Mouse (Mus musculus) kidney, embryonic 16.5 days (tissue): ENCODE measurements at regions not wholly inside any gene's neighbourhood (a gene's known extent, or its start where the extent isn't known, plus 50 kb on each side); places are given as distances from the start of the nearest gene placed in this dataset.

Experiments used
- ATAC-seq: fragments of 200-750 bp; cut with Nextera tagmentation; 2 replicates; pipeline ENCODE4 v1.8.0; 2017; ENCODE audit warnings: moderate TSS enrichment; ENCODE audit not compliant: low FRiP score, low TSS enrichment
- H3K27ac ChIP-seq: fragments of 300-500 bp; sonication (generic); 2 replicates; pipeline ENCODE4 v1.5.1; 2014; ENCODE audit warnings: low read length
- H3K27me3 ChIP-seq: fragments of 300-500 bp; sonication (generic); 2 replicates; pipeline ENCODE4 v1.6.1; 2014; ENCODE audit warnings: low read length, control low read depth, mixed read lengths; ENCODE audit not compliant: insufficient read depth
- H3K36me3 ChIP-seq: fragments of 300-500 bp; sonication (generic); 2 replicates; pipeline ENCODE4 v1.6.1; 2014; ENCODE audit warnings: low read length, control low read depth, mixed read lengths; ENCODE audit not compliant: insufficient read depth
- H3K4me1 ChIP-seq: fragments of 300-500 bp; sonication (generic); 2 replicates; pipeline ENCODE4 v1.6.1; 2014; ENCODE audit warnings: low read length, control low read depth, mixed read lengths; ENCODE audit not compliant: insufficient read depth
- H3K4me2 ChIP-seq: fragments of 300-500 bp; sonication (generic); replicated peaks from 2 replicates; pipeline ENCODE4 v1.6.1; 2014; ENCODE audit warnings: low read depth, low read length
- H3K4me3 ChIP-seq: fragments of 300-500 bp; sonication (generic); 2 replicates; pipeline ENCODE4 v1.5.1; 2014; ENCODE audit warnings: mild to moderate bottlenecking, low read length
- H3K9ac ChIP-seq: fragments of 300-500 bp; sonication (generic); replicated peaks from 2 replicates; pipeline ENCODE4 v1.6.1; 2014; ENCODE audit warnings: low read length
- H3K9me3 ChIP-seq: fragments of 300-500 bp; sonication (generic); 2 replicates; pipeline ENCODE4 v1.6.1; 2016; ENCODE audit warnings: low read length, control low read depth
- WGBS: fragments of 180-500 bp; shearing (Covaris S2); extraction: QIAGEN DNeasy Blood & Tissue Kit; methylation state at CpG from one replicate; pipeline ENCODE4 v1.1.7; 2014; 5-methylcytosine and 5-hydroxymethylcytosine counted together

DNA sequence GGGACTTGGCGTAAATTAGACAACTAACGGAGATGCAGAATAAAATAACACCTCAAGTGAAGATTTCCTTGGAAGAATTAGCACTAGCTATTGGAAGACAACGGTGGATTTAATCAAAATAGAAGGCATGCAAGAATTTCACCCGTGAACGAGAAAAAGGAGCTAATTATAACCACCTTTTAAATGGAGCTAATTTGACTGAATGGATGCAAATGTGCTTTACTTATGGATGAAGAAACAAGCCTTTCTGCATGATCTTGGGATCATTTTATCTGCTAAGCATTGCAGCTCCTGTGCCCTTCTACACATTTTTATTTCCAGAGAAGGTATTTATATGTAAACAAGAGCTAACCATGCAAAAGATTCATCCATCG, 953.1 kb upstream of the Gm8797 start:
- Histone ChIP-seq H3K36me3 (no peaks in the 10 kb centered on the region), H3K27me3 (no peaks in the 10 kb centered on the region), H3K4me1 (no peaks in the 10 kb centered on the region), H3K27ac (no peak overlapping the region), H3K4me2 (no peak overlapping the region), H3K9me3 (no peaks in the 10 kb centered on the region), H3K9ac (no peak overlapping the region), H3K4me3 (no peak overlapping the region)
- WGBS, result 81% methylated on average over 6 of the region's 6 CpGs
- ATAC-seq, result no peak

GRCm38 (mm10) chr3:4798366-4798765, 952.2 kb upstream of the Gm8797 start:
- no peaks in the 10 kb centered on the region for H3K27me3 ChIP-seq
- H3K4me3 ChIP-seq, result no peak overlapping the region
- H3K4me1 ChIP-seq, result no peaks in the 10 kb centered on the region
- no peak overlapping the region for H3K4me2 ChIP-seq
- H3K36me3 ChIP-seq, result no peaks in the 10 kb centered on the region
- ATAC-seq, result no peak
- no peak overlapping the region for H3K27ac ChIP-seq
- no peaks in the 10 kb centered on the region for H3K9me3 ChIP-seq
- H3K9ac ChIP-seq, result no peak overlapping the region
- 75% methylated on average over 3 of the region's 3 CpGs for WGBS

GRCm38 (mm10) chr3:4834459-4834858, 916.1 kb upstream of the Gm8797 start:
- no peak overlapping the region for H3K4me3 ChIP-seq
- H3K4me1 ChIP-seq, result no peaks in the 10 kb centered on the region
- H3K9me3 ChIP-seq, result no peaks in the 10 kb centered on the region
- ATAC-seq, result no peak
- no peak overlapping the region for H3K4me2 ChIP-seq
- H3K27ac ChIP-seq, result no peak overlapping the region
- no peaks in the 10 kb centered on the region for H3K36me3 ChIP-seq
- WGBS, result 85% methylated on average over 1 of the region's 1 CpGs
- H3K9ac ChIP-seq, result no peak overlapping the region
- H3K27me3 ChIP-seq, result no peaks in the 10 kb centered on the region

- Histone ChIP-seq H3K4me3 (no peak overlapping the region), H3K27ac (no peak overlapping the region), H3K4me1 (no peaks in the 10 kb centered on the region), H3K9me3 (no peaks in the 10 kb centered on the region), H3K36me3 (no peaks in the 10 kb centered on the region), H3K4me2 (no peak overlapping the region), H3K27me3 (no peaks in the 10 kb centered on the region), H3K9ac (no peak overlapping the region)
- 86% methylated on average over 1 of the region's 1 CpGs for WGBS
- ATAC-seq, result peak; percentile 69; the same call in 1 of the 2 replicates
Observed at GRCm38 (mm10) chr3:4835645-4836044, 915.0 kb upstream of the Gm8797 start.

GRCm38 (mm10) chr3:4836888-4837287, 913.7 kb upstream of the Gm8797 start:
- 46% methylated on average over 1 of the region's 1 CpGs for whole genome bisulfite sequencing
- Histone ChIP-seq H3K9ac (no peak overlapping the region), H3K4me2 (no peak overlapping the region), H3K27me3 (no peaks in the 10 kb centered on the region), H3K4me1 (no peaks in the 10 kb centered on the region), H3K27ac (no peak overlapping the region), H3K36me3 (no peaks in the 10 kb centered on the region), H3K9me3 (no peaks in the 10 kb centered on the region), H3K4me3 (no peak overlapping the region)
- no peak for ATAC-seq

- no peak overlapping the region for H3K4me2 ChIP-seq
- H3K4me3 ChIP-seq, result no peak overlapping the region
- H3K4me1 ChIP-seq, result no peaks in the 10 kb centered on the region
- H3K9me3 ChIP-seq, result no peaks in the 10 kb centered on the region
- ATAC-seq, result no peak
- H3K27ac ChIP-seq, result no peak overlapping the region
- 100% methylated on average over 1 of the region's 1 CpGs for WGBS
- H3K36me3 ChIP-seq, result no peaks in the 10 kb centered on the region
- no peak overlapping the region for H3K9ac ChIP-seq
- no peaks in the 10 kb centered on the region for H3K27me3 ChIP-seq
Observed at GRCm38 (mm10) chr3:4854958-4855566, 895.5 kb upstream of the Gm8797 start.

DNA sequence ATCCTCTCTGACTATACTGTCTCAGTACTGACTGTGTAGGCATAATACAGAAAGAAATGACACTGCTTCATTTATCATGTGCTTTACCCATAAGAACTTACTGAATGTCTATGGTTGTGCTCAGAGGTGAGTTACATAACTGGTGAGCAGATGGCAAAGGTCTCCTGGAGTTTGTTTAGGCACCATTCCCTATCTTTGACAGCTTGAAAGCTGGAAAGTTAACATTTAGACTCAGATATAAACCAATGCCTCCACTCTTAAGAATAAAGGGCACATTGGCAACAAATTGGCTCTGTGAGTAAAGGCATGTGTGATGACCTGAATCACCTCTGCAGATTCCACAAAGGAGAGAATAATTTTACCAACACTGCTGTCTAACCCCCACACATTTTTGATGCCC, 894.0 kb upstream of the Gm8797 start:
- H3K27ac ChIP-seq, result no peak overlapping the region
- H3K4me3 ChIP-seq, result no peak overlapping the region
- H3K4me2 ChIP-seq, result no peak overlapping the region
- no peak overlapping the region for H3K9ac ChIP-seq
- ATAC-seq, result no peak
- no peaks in the 10 kb centered on the region for H3K9me3 ChIP-seq
- H3K4me1 ChIP-seq, result no peaks in the 10 kb centered on the region
- H3K36me3 ChIP-seq, result no peaks in the 10 kb centered on the region
- no peaks in the 10 kb centered on the region for H3K27me3 ChIP-seq

DNA sequence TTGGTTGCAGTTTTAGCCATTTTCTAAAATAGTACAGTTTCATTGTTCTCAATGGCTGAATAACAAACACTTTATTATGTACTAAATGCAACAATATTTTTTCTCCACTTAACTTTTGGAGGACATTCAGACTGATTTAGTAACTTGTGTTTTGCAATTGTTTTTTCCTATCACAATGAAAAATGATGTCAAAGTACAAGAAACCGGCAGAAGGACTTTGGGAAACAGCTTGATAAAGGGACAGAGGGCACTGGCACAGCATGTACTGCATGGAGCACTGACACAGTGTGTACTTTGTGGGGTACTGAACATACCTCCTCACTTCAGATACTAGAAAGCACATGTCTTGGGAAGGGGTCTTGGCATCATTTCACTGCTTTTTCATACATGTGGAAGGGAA, 884.4 kb upstream of the Gm8797 start:
- Histone ChIP-seq H3K27ac (no peak overlapping the region), H3K36me3 (no peaks in the 10 kb centered on the region), H3K9ac (no peak overlapping the region), H3K4me3 (no peak overlapping the region), H3K9me3 (no peaks in the 10 kb centered on the region), H3K27me3 (no peaks in the 10 kb centered on the region), H3K4me2 (no peak overlapping the region), H3K4me1 (no peaks in the 10 kb centered on the region)
- ATAC-seq, result no peak
- WGBS, result 79% methylated on average over 1 of the region's 1 CpGs

- 77% methylated on average over 3 of the region's 3 CpGs for WGBS
- no peaks in the 10 kb centered on the region for H3K36me3 ChIP-seq
- no peaks in the 10 kb centered on the region for H3K9me3 ChIP-seq
- H3K9ac ChIP-seq, result no peak overlapping the region
- H3K27me3 ChIP-seq, result no peaks in the 10 kb centered on the region
- no peak overlapping the region for H3K27ac ChIP-seq
- no peak overlapping the region for H3K4me2 ChIP-seq
- no peak for ATAC-seq
- H3K4me3 ChIP-seq, result no peak overlapping the region
- no peaks in the 10 kb centered on the region for H3K4me1 ChIP-seq
Observed at GRCm38 (mm10) chr3:4885916-4886315, 864.7 kb upstream of the Gm8797 start.

DNA sequence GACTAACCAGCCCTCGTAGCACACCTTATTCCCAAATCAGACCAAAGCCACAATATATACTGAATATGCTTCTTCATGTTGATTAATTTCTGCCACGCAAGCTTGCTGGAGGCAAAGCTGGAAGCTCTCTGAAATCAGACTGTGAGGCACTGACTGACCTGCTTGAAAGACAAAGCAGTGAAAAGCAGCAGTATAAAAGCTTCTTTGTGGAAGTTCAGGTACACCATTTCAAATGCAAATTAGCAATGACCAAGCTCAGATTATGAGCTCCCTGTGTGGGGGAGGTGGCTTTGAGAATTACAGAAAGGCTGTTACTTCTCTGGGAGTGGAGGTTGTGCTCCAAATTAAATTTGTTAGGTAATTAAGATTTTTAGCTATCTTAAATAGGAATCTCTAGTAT, 857.5 kb upstream of the Gm8797 start:
- Histone ChIP-seq H3K36me3 (no peaks in the 10 kb centered on the region), H3K9me3 (peaks cover 10% of the 10 kb centered on the region; the same call in 1 of the 2 replicates), H3K4me3 (no peak overlapping the region), H3K27ac (no peak overlapping the region), H3K4me1 (no peaks in the 10 kb centered on the region), H3K9ac (no peak overlapping the region), H3K27me3 (no peaks in the 10 kb centered on the region), H3K4me2 (no peak overlapping the region)
- 96% methylated on average over 2 of the region's 2 CpGs for WGBS
- ATAC-seq, result no peak
